Mouse (Mus musculus) MEL (cell line): ENCODE data around the gene Izumo4. TPM values are rescaled to one million over a fixed set of nuclear protein-coding genes. Genes with fewer than 3 reads are reported as not detected.

Experiments
- DNase-seq: peaks from one replicate; pipeline ENCODE4 v3.0.0; 2011; ENCODE audit warnings: low read depth, low spot score
- H3K27ac ChIP-seq: 2 replicates; pipeline ENCODE4 v1.5.1; 2012; ENCODE audit warnings: low read depth, mild to moderate bottlenecking, control low read depth, low read length, moderate library complexity; ENCODE audit not compliant: control insufficient read depth
- H3K27me3 ChIP-seq, 2 experiments: fragments of 150-350 bp in 1 of 2; sonication (generic) in 1 of 2; 2 replicates each; pipeline ENCODE4 v1.6.1; 2012; ENCODE audit warnings: low read length in 2 of 2, mild to moderate bottlenecking in 2 of 2, improper control_type of control experiment in 1 of 2, moderate library complexity in 1 of 2; ENCODE audit not compliant: insufficient read depth in 2 of 2, control insufficient read depth in 1 of 2
- H3K36me3 ChIP-seq, 2 experiments: 2 replicates each; pipeline ENCODE4 v1.6.1; 2012 to 2014; ENCODE audit warnings: low read length in 2 of 2, improper control_type of control experiment in 1 of 2, inconsistent platforms in 1 of 2, mild to moderate bottlenecking in 1 of 2; ENCODE audit not compliant: insufficient read depth in 2 of 2, control insufficient read depth in 1 of 2
- H3K4me1 ChIP-seq, 2 experiments: fragments of 150-350 bp in 1 of 2; sonication (generic) in 1 of 2; 2 replicates each; pipeline ENCODE4 v1.6.1; 2012; ENCODE audit warnings: low read length in 2 of 2, improper control_type of control experiment in 1 of 2, mild to moderate bottlenecking in 1 of 2; ENCODE audit not compliant: insufficient read depth in 2 of 2, control insufficient read depth in 1 of 2
- H3K4me3 ChIP-seq, 2 experiments: fragments of 150-350 bp in 1 of 2; sonication (generic) in 1 of 2; 2 replicates each; pipeline ENCODE4 v1.5.1; 2012; ENCODE audit warnings: low read depth in 2 of 2, low read length in 2 of 2, mild to moderate bottlenecking in 2 of 2, moderate library complexity in 2 of 2, control low read depth in 1 of 2, improper control_type of control experiment in 1 of 2; ENCODE audit not compliant: control insufficient read depth in 1 of 2, insufficient read depth in 1 of 2
- H3K79me2 ChIP-seq: 2 replicates; pipeline ENCODE4 v1.6.1; 2012; ENCODE audit warnings: mild to moderate bottlenecking, low read length, moderate library complexity; ENCODE audit not compliant: control insufficient read depth, poor library complexity, insufficient read depth
- H3K9ac ChIP-seq: 2 replicates; pipeline ENCODE4 v1.6.1; 2012; ENCODE audit warnings: low read depth, mild to moderate bottlenecking, control low read depth, low read length, moderate library complexity; ENCODE audit not compliant: control insufficient read depth, poor library complexity, severe bottlenecking
- H3K9me3 ChIP-seq: fragments of 150-350 bp; sonication (generic); replicated peaks from 2 replicates; pipeline ENCODE4 v1.6.1; 2012; ENCODE audit warnings: mild to moderate bottlenecking, low read length, improper control_type of control experiment, moderate library complexity; ENCODE audit not compliant: insufficient read depth
- BHLHE40 ChIP-seq: IDR thresholded peaks from 2 replicates; pipeline ENCODE4 v1.6.1; 2012; ENCODE audit warnings: low read depth, mild to moderate bottlenecking, inconsistent platforms, low read length, improper control_type of control experiment, borderline replicate concordance
- CHD1 ChIP-seq: IDR thresholded peaks from 2 replicates; pipeline ENCODE4 v1.6.1; 2012; ENCODE audit warnings: low read depth, mild to moderate bottlenecking, inconsistent platforms, low read length, improper control_type of control experiment
- CHD2 ChIP-seq: IDR thresholded peaks from 2 replicates; pipeline ENCODE4 v1.6.1; 2011; ENCODE audit warnings: low read length, improper control_type of control experiment
- CTCF ChIP-seq, 3 experiments: IDR thresholded peaks in 2 of 3; conservative IDR thresholded peaks in 1 of 3; 2 replicates each; pipeline ENCODE4 v1.5.1; 2011 to 2012; ENCODE audit warnings: low read length in 3 of 3, low read depth in 2 of 3, mild to moderate bottlenecking in 2 of 3, improper control_type of control experiment in 1 of 3, inconsistent platforms in 1 of 3, mixed read lengths in 1 of 3, moderate library complexity in 1 of 3; ENCODE audit not compliant: control insufficient read depth in 1 of 3, insufficient read depth in 1 of 3, poor library complexity in 1 of 3, severe bottlenecking in 1 of 3
- E2F4 ChIP-seq: IDR thresholded peaks from 2 replicates; pipeline ENCODE4 v1.6.1; 2011; ENCODE audit warnings: low read depth, low read length, improper control_type of control experiment, borderline replicate concordance
- ELF1 ChIP-seq: IDR thresholded peaks from 2 replicates; pipeline ENCODE4 v1.6.1; 2014; ENCODE audit warnings: low read depth, mild to moderate bottlenecking, inconsistent platforms, low read length, improper control_type of control experiment, moderate library complexity
- EP300 ChIP-seq, 2 experiments: IDR thresholded peaks; 2 replicates each; pipeline ENCODE4 v1.6.1; 2011; ENCODE audit warnings: improper control_type of control experiment in 2 of 2, low read length in 2 of 2, low read depth in 1 of 2, mild to moderate bottlenecking in 1 of 2
- ETS1 ChIP-seq: IDR thresholded peaks from 2 replicates; pipeline ENCODE4 v1.6.1; 2012; ENCODE audit warnings: low read depth, mild to moderate bottlenecking, inconsistent platforms, low read length, improper control_type of control experiment, moderate library complexity
- GATA1 ChIP-seq: IDR thresholded peaks from 2 replicates; pipeline ENCODE4 v1.6.1; 2011; ENCODE audit warnings: low read depth, low read length, improper control_type of control experiment
- HCFC1 ChIP-seq: IDR thresholded peaks from 2 replicates; pipeline ENCODE4 v1.6.1; 2012; ENCODE audit warnings: low read depth, mild to moderate bottlenecking, inconsistent platforms, low read length, improper control_type of control experiment, moderate library complexity
- KAT2A ChIP-seq: conservative IDR thresholded peaks from 2 replicates; pipeline ENCODE4 v1.6.1; 2012; ENCODE audit warnings: low read depth, low read length, improper control_type of control experiment, inconsistent platforms
- MAX ChIP-seq: IDR thresholded peaks from 2 replicates; pipeline ENCODE4 v1.6.1; 2011; ENCODE audit warnings: low read length, improper control_type of control experiment
- MAZ ChIP-seq: IDR thresholded peaks from 2 replicates; pipeline ENCODE4 v1.6.1; 2012; ENCODE audit warnings: low read depth, mild to moderate bottlenecking, inconsistent platforms, low read length, improper control_type of control experiment
- MEF2A ChIP-seq: IDR thresholded peaks from 2 replicates; pipeline ENCODE4 v1.6.1; 2014; ENCODE audit warnings: low read depth, mild to moderate bottlenecking, inconsistent platforms, low read length, improper control_type of control experiment; ENCODE audit not compliant: poor library complexity, insufficient replicate concordance, severe bottlenecking; ENCODE audit errors: extremely low read depth
- MYB ChIP-seq: IDR thresholded peaks from 2 replicates; pipeline ENCODE4 v1.6.1; 2011; ENCODE audit warnings: mild to moderate bottlenecking, low read depth, low read length, improper control_type of control experiment
- MYC ChIP-seq: IDR thresholded peaks from 2 replicates; pipeline ENCODE4 v1.6.1; 2011; ENCODE audit warnings: low read depth, mild to moderate bottlenecking, low read length, improper control_type of control experiment, moderate library complexity
- NELFE ChIP-seq: IDR thresholded peaks from 2 replicates; pipeline ENCODE4 v1.6.1; 2011; ENCODE audit warnings: low read depth, low read length, improper control_type of control experiment
- NRF1 ChIP-seq: IDR thresholded peaks from 2 replicates; pipeline ENCODE4 v1.6.1; 2014; ENCODE audit warnings: low read depth, mild to moderate bottlenecking, inconsistent platforms, low read length, improper control_type of control experiment, moderate library complexity; ENCODE audit not compliant: poor library complexity, insufficient read depth, severe bottlenecking
- POLR2A ChIP-seq, 2 experiments: IDR thresholded peaks; 2 replicates each; pipeline ENCODE4 v1.6.1; 2011 to 2012; ENCODE audit warnings: low read length in 2 of 2, mild to moderate bottlenecking in 2 of 2, control low read depth in 1 of 2, improper control_type of control experiment in 1 of 2, low read depth in 1 of 2, moderate library complexity in 1 of 2; ENCODE audit not compliant: control insufficient read depth in 1 of 2, insufficient read depth in 1 of 2, poor library complexity in 1 of 2
- POLR2AphosphoS2 ChIP-seq: IDR thresholded peaks from 2 replicates; pipeline ENCODE4 v1.6.1; 2011; ENCODE audit warnings: low read length, improper control_type of control experiment
- RAD21 ChIP-seq: IDR thresholded peaks from 2 replicates; pipeline ENCODE4 v1.6.1; 2011; ENCODE audit warnings: mild to moderate bottlenecking, low read depth, low read length, improper control_type of control experiment
- RCOR1 ChIP-seq: IDR thresholded peaks from 2 replicates; pipeline ENCODE4 v1.6.1; 2012; ENCODE audit warnings: low read depth, mild to moderate bottlenecking, inconsistent platforms, low read length, improper control_type of control experiment
- SIN3A ChIP-seq: IDR thresholded peaks from 2 replicates; pipeline ENCODE4 v1.6.1; 2012; ENCODE audit warnings: low read length, improper control_type of control experiment, inconsistent platforms
- TBP ChIP-seq: IDR thresholded peaks from 2 replicates; pipeline ENCODE4 v1.8.0; 2011; ENCODE audit warnings: low read depth, low read length, improper control_type of control experiment
- TCF12 ChIP-seq: IDR thresholded peaks from 2 replicates; pipeline ENCODE4 v1.6.1; 2014; ENCODE audit warnings: low read depth, mild to moderate bottlenecking, inconsistent platforms, low read length, improper control_type of control experiment, moderate library complexity
- UBTF ChIP-seq: IDR thresholded peaks from 2 replicates; pipeline ENCODE4 v1.6.1; 2012; ENCODE audit warnings: low read depth, mild to moderate bottlenecking, inconsistent platforms, low read length, improper control_type of control experiment, moderate library complexity, borderline replicate concordance; ENCODE audit not compliant: insufficient read depth
- USF1 ChIP-seq: IDR thresholded peaks from 2 replicates; pipeline ENCODE4 v1.6.1; 2014; ENCODE audit warnings: low read depth, mild to moderate bottlenecking, inconsistent platforms, low read length, improper control_type of control experiment, moderate library complexity
- USF2 ChIP-seq, 2 experiments: IDR thresholded peaks; 2 replicates each; pipeline ENCODE4 v1.6.1; 2011 to 2012; ENCODE audit warnings: improper control_type of control experiment in 2 of 2, low read length in 2 of 2, borderline replicate concordance in 1 of 2, inconsistent platforms in 1 of 2, low read depth in 1 of 2, mild to moderate bottlenecking in 1 of 2; ENCODE audit not compliant: insufficient read depth in 1 of 2
- ZC3H11A ChIP-seq: IDR thresholded peaks from 2 replicates; pipeline ENCODE4 v1.6.1; 2012; ENCODE audit warnings: low read depth, mild to moderate bottlenecking, inconsistent platforms, low read length, improper control_type of control experiment
- ZMIZ1 ChIP-seq: IDR thresholded peaks from 2 replicates; pipeline ENCODE4 v1.6.1; 2012; ENCODE audit warnings: low read depth, mild to moderate bottlenecking, inconsistent platforms, low read length, improper control_type of control experiment, moderate library complexity
- ZNF384 ChIP-seq: IDR thresholded peaks from 2 replicates; pipeline ENCODE4 v1.6.1; 2012; ENCODE audit warnings: low read depth, mild to moderate bottlenecking, inconsistent platforms, low read length, improper control_type of control experiment
- polyA plus RNA-seq, 2 experiments: library from polyadenylated mRNA; stranded (reverse) in 1 of 2; unstranded in 1 of 2; fragments of >175 nt in 1 of 2; fragments of >200 nt in 1 of 2; gene quantifications; 2 replicates each; pipeline versions ENCODE4 v1.2.1 to v1.2.4; 2012; ENCODE audit warnings: low replicate concordance in 2 of 2, low read depth in 1 of 2; ENCODE audit not compliant: insufficient read length in 2 of 2, insufficient read depth in 1 of 2, missing spikeins in 1 of 2
- total RNA-seq: library from RNA; depleted of rRNA; stranded (reverse); fragments of 300-350 nt; gene quantifications from 2 replicates; pipeline ENCODE4 v1.2.3, GENCODE M21; 2012

The Izumo4 gene
- total and polyA plus RNA-seq, 3 experiments, result 1.0 to 3.8 TPM; not detected in 1

DNA sequence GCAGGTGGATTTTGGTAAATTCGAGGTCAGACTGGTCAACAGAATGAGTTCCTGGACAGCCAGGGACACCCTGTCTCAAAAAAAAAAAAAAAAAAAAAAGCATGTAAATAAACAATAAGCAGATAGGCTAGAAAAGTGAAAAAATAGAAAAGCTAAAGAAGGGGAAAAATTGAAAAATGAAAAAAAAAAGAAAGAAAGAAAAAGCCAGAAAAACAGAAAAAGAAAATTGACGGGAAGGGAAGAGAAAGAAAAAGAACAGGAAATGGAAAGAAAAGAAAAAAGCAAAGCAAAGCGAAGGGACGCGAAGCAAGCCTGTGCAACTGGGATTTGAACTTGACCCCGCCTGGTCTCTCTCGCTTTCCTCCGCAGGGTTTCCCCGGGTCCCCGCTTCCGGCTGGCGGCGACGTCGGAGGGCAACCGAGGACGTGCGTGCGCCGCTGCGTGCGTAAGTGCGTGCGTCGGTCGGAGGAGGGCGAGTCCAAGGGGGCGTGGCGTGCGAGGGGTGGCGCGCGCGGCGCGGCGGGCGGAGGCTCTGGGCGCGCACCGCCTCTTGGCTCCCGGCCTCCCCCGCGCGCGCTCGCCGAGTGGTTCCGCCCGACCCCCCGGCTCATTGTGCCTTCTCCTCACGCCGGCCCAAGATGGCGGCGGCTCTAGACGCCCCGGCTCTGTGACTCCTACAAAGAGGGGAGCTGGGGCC lies 52.8 kb downstream of the Izumo4 start, which contains the start of gene Dot1l:
TSS of gene Dot1l (plus strand) at position 613 of the 697 bp plus-strand sequence.
- Histone ChIP-seq H3K79me2 (peaks cover 47% of the 10 kb centered on the region), H3K36me3 (peaks cover 0 to 16% of the 10 kb centered on the region in 2 experiments; a peak in 2 of 4 replicates), H3K27me3 (no peaks in the 10 kb centered on the region), H3K9me3 (no peaks in the 10 kb centered on the region), H3K9ac (peak within 1 kb of the TSS; percentile 99), H3K4me3 (peak within 1 kb of the TSS; percentile 91 to 98), H3K27ac (peak within 1 kb of the TSS; percentile 65), H3K4me1 (peaks cover 8 to 46% of the 10 kb centered on the region in 2 experiments)
- peak; percentile 98 for DNase-seq
- TF ChIP-seq ELF1, result peak; percentile 91
- TF ChIP-seq NRF1, result peak; percentile 76
- 0 out of 2 replicates have a peak, but pooled peaks have one; percentile 27 for TF ChIP-seq MAX
- TF ChIP-seq MAZ, result peak; percentile 79; the same call in 1 of the 2 replicates
- no peak for TF ChIP-seq BHLHE40
- peak; percentile 47; the same call in 1 of the 2 replicates for TF ChIP-seq ETS1
- no peak for TF ChIP-seq CTCF (IDR thresholded peaks at IDR 0.05 in 2 of 3, conservative IDR thresholded peaks at IDR 0.05 in 1 of 3; ENCODE audit: control insufficient read depth in 1 of 3, insufficient read depth in 1 of 3, low read depth in 2 of 3, low read length in 3 of 3, poor library complexity in 1 of 3, severe bottlenecking in 1 of 3)
- no peak for TF ChIP-seq RAD21
- TF ChIP-seq UBTF, result no peak
- TF ChIP-seq CHD2, result no peak
- TF ChIP-seq ZMIZ1, result 0 out of 2 replicates have a peak, but pooled peaks have one; percentile 42
- no peak for TF ChIP-seq E2F4
- TF ChIP-seq KAT2A, result no peak; the same call in 1 of the 2 replicates
- TF ChIP-seq ZC3H11A, result no peak
- no peak for TF ChIP-seq GATA1
- TF ChIP-seq NELFE, result peak; percentile 87
- TF ChIP-seq ZNF384, result 0 out of 2 replicates have a peak, but pooled peaks have one; percentile 57
- peak; percentile 78; the same call in 1 of the 2 replicates for TF ChIP-seq MYC
- TF ChIP-seq MYB, result no peak
- TF ChIP-seq POLR2A (IDR thresholded peaks at IDR 0.05; ENCODE audit: control insufficient read depth in 1 of 2, insufficient read depth in 1 of 2, low read depth in 1 of 2, low read length in 2 of 2, poor library complexity in 1 of 2), result peak in 1 of 2 experiments; percentile 80; a peak in 3 of 4 replicates
- 0 out of 2 replicates have a peak, but pooled peaks have one; percentile 29 for TF ChIP-seq RCOR1
- TF ChIP-seq SIN3A, result peak; percentile 81
- TF ChIP-seq USF1, result no peak
- peak; percentile 34; the same call in 1 of the 2 replicates for TF ChIP-seq POLR2AphosphoS2
- TF ChIP-seq MEF2A, result no peak
- TF ChIP-seq HCFC1, result peak; percentile 80
- no peak for TF ChIP-seq USF2 (IDR thresholded peaks at IDR 0.05; ENCODE audit: borderline replicate concordance in 1 of 2, insufficient read depth in 1 of 2, low read depth in 1 of 2, low read length in 2 of 2)
- peak; percentile 98 for TF ChIP-seq CHD1
- 0 out of 2 replicates have a peak, but pooled peaks have one; percentile 53 for TF ChIP-seq TBP
- TF ChIP-seq TCF12, result peak; percentile 56
- peak in 1 of 2 experiments; percentile 10; a peak in 1 of 4 replicates for TF ChIP-seq EP300 (IDR thresholded peaks at IDR 0.05; ENCODE audit: low read depth in 1 of 2, low read length in 2 of 2)
